ENCODE assay signal across 22 mouse cellular contexts in genomic region chr16:97923700-97924099, GRCm38 (mm10). TPM values are rescaled to one million over a fixed set of nuclear protein-coding genes. Genes with fewer than 3 reads are reported as not detected.
DNase-seq lines count a peak whose midpoint lies in the region; ATAC-seq and TF ChIP-seq lines count a peak whose summit lies in the region.
"Had no signal": no experiment of that assay in that cellular context is flagged by ENCODE, and none has a peak within 500 bp of the region (broad histone marks: within the 10 kb centered on the region; RNA-seq: fewer than 3 reads in every experiment).

No protein-coding gene starts in this region.

- no peaks in the 10 kb centered on the region for H3K4me1 ChIP-seq in lung, postnatal 0 days (ENCODE audit: insufficient read depth, low read depth, low read length)
- no peaks in the 10 kb centered on the region for H3K4me1 ChIP-seq in hindbrain, embryonic 11.5 days (replicated peaks; ENCODE audit: control insufficient read depth, insufficient read depth, low read length)

- no peak for ATAC-seq in lung, postnatal 0 days
- no peak for ATAC-seq in hindbrain, embryonic 11.5 days (ENCODE audit: low FRiP score)
- ATAC-seq: forebrain, embryonic 14.5 days; forebrain, embryonic 16.5 days had no signal

- WGBS in lung, postnatal 0 days: 53% methylated on average over 1 of the region's 1 CpGs
- WGBS in hindbrain, embryonic 11.5 days: 84% methylated on average over 1 of the region's 1 CpGs

- no peaks in the 10 kb centered on the region for H3K27me3 ChIP-seq in lung, postnatal 0 days (replicated peaks; ENCODE audit: insufficient read depth, low read length)
- H3K27me3 ChIP-seq in hindbrain, embryonic 11.5 days (ENCODE audit: control insufficient read depth, insufficient read depth, low read length): no peaks in the 10 kb centered on the region
- H3K27me3 ChIP-seq: embryonic facial prominence, embryonic 12.5 days; forebrain, embryonic 12.5 days had no signal

- no peak for TF ChIP-seq EP300 in lung, postnatal 0 days (IDR thresholded peaks at IDR 0.05)

- DNase-seq in lung, postnatal 0 days (ENCODE audit: low spot score): peak; percentile 27
- DNase-seq in lung, postnatal 4 days: no peak
- DNase-seq in urinary bladder, postnatal 14 days (ENCODE audit: low spot score): peak; percentile 19
- DNase-seq in urinary bladder, postnatal 4 days (ENCODE audit: low spot score in 2 of 2): no peak
- DNase-seq in fat pad, adult 2 months (ENCODE audit: extremely low read depth, low read depth, low spot score): peak; percentile 86
- no peak for DNase-seq in left cerebral cortex, adult 11 months (ENCODE audit: low spot score)
- no peak for DNase-seq in hindbrain, embryonic 11.5 days (ENCODE audit: low spot score)
- DNase-seq: adrenal gland, adult 2 months; adrenal gland, postnatal 10 days; adrenal gland, postnatal 25 days; cerebellum, adult 11 months; cerebellum, adult 18-20 months; cerebellum, adult 8-10 months; cerebellum, adult 9-11 months; cerebellum, postnatal 14 days; cerebellum, postnatal 36 days; embryo, embryonic 11 days had no signal

- no peaks in the 10 kb centered on the region for H3K9me3 ChIP-seq in lung, postnatal 0 days (ENCODE audit: low read length)
- no peaks in the 10 kb centered on the region for H3K9me3 ChIP-seq in hindbrain, embryonic 11.5 days (ENCODE audit: control insufficient read depth, low read length)
- H3K9me3 ChIP-seq: embryonic facial prominence, embryonic 12.5 days; forebrain, embryonic 10.5 days; forebrain, embryonic 12.5 days had no signal

- no peak overlapping the region for H3K9ac ChIP-seq in lung, postnatal 0 days (replicated peaks; ENCODE audit: low read depth)
- no peak overlapping the region for H3K9ac ChIP-seq in hindbrain, embryonic 11.5 days (ENCODE audit: low read depth, low read length)
- H3K9ac ChIP-seq: embryonic facial prominence, embryonic 12.5 days; forebrain, embryonic 12.5 days had no signal

- no peaks in the 10 kb centered on the region for H3K36me3 ChIP-seq in lung, postnatal 0 days (ENCODE audit: insufficient read depth, low read length)
- no peaks in the 10 kb centered on the region for H3K36me3 ChIP-seq in hindbrain, embryonic 11.5 days (ENCODE audit: control insufficient read depth, insufficient read depth, low read length)
- H3K36me3 ChIP-seq: embryonic facial prominence, embryonic 12.5 days; forebrain, embryonic 10.5 days; forebrain, embryonic 12.5 days had no signal

- no peak overlapping the region for H3K4me2 ChIP-seq in lung, postnatal 0 days (replicated peaks; ENCODE audit: low read depth, low read length)
- no peak overlapping the region for H3K4me2 ChIP-seq in hindbrain, embryonic 11.5 days (replicated peaks; ENCODE audit: low read depth, low read length)
- H3K4me2 ChIP-seq: forebrain, embryonic 12.5 days had no signal

- no peak for TF ChIP-seq CTCF in lung, postnatal 0 days (IDR thresholded peaks at IDR 0.05)

- no peak overlapping the region for H3K4me3 ChIP-seq in lung, postnatal 0 days (ENCODE audit: low read depth, low read length)
- no peak overlapping the region for H3K4me3 ChIP-seq in hindbrain, embryonic 11.5 days (ENCODE audit: low read depth, low read length)
- H3K4me3 ChIP-seq: embryonic facial prominence, embryonic 12.5 days; forebrain, embryonic 10.5 days; forebrain, embryonic 12.5 days had no signal

- no peak overlapping the region for H3K27ac ChIP-seq in lung, postnatal 0 days (ENCODE audit: low read length)
- H3K27ac ChIP-seq in hindbrain, embryonic 11.5 days (ENCODE audit: low read depth, low read length): no peak overlapping the region
- H3K27ac ChIP-seq: embryonic facial prominence, embryonic 12.5 days; forebrain, embryonic 10.5 days; forebrain, embryonic 12.5 days had no signal

RNA-seq across cellular contexts. Expression of gene C2cd2, which starts 38.7 kb away (rescaled TPM):
- polyA plus RNA-seq in lung, postnatal 0 days (2015; fragmentation: Nextera tagmentation; extraction: Ambion mirVana): 15.0 and 16.5 TPM in 2 replicates
- polyA plus RNA-seq in hindbrain, embryonic 11.5 days (2014; fragmentation: Nextera tagmentation; extraction: Ambion mirVana): 14.3 and 15.2 TPM in 2 replicates

RNA-seq across cellular contexts. Expression of gene Zbtb21, which starts 38.7 kb away (rescaled TPM):
- polyA plus RNA-seq in lung, postnatal 0 days (2015; fragmentation: Nextera tagmentation; extraction: Ambion mirVana): 6.1 and 7.0 TPM in 2 replicates
- 14.0 and 15.6 TPM in 2 replicates for polyA plus RNA-seq in hindbrain, embryonic 11.5 days (2014; fragmentation: Nextera tagmentation; extraction: Ambion mirVana)

Comparison
In these comparisons a context has a peak if more than half of its experiments do, and no peak if none do; other contexts are left out.
1. DNase-seq: peak in lung, postnatal 0 days (single experiment), urinary bladder, postnatal 14 days (single experiment) and fat pad, adult 2 months (single experiment); none in lung, postnatal 4 days (0 of 2), urinary bladder, postnatal 4 days (0 of 2), left cerebral cortex, adult 11 months (single experiment) and hindbrain, embryonic 11.5 days (single experiment).